Mouse (Mus musculus) liver, postnatal 0 days (tissue): Measurements from ENCODE around the gene Stx16.

Experiments
- CTCF ChIP-seq: sonication (generic); IDR thresholded peaks from 2 replicates; pipeline ENCODE4 v1.5.1; 2016; ENCODE audit warnings: antibody characterized with exemption, low read depth
- EP300 ChIP-seq: IDR thresholded peaks from 2 replicates; pipeline ENCODE4 v1.6.1; 2016; ENCODE audit warnings: antibody characterized with exemption, low read depth, mild to moderate bottlenecking

DNA sequence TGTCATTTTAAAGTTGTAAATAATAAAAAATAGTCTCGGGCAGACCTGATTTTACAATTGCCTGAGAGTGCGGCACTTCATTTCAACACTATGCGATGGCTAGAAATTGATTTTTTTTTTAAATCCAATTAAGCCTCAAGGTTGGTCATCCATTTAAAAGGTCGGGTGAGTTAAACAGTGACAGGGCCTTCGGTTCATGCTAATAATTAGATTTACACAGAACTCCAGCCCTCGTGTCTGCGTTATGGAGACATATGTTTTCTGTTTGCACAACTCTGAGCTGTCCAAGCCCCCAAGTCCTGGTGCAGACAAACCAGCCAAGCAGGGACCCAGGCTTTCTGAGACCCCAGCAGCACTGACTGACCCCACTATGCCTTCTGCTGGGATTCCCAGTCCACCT, 26.3 kb downstream of the Stx16 start:
- TF ChIP-seq EP300: no peak
- TF ChIP-seq CTCF: no peak
